Comparison of ENCODE assay signal across 7 mouse cellular contexts in genomic region chr13:100015937-100016336, GRCm38 (mm10). TPM values are rescaled to one million over a fixed set of nuclear protein-coding genes. Genes with fewer than 3 reads are reported as not detected.
DNase-seq lines count a peak whose midpoint lies in the region; ATAC-seq and TF ChIP-seq lines count a peak whose summit lies in the region.

No protein-coding gene starts in this region.

- ATAC-seq in lung, embryonic 16.5 days (ENCODE audit: low read depth), result peak; percentile 24
- peak; percentile 3; the same call in 1 of the 2 replicates for ATAC-seq in embryonic facial prominence, embryonic 15.5 days (ENCODE audit: insufficient number of reproducible peaks, low FRiP score, low TSS enrichment, low read depth)
- ATAC-seq in intestine, postnatal 0 days, result no peak
- peak; percentile 39 for ATAC-seq in neural tube, embryonic 14.5 days (ENCODE audit: low read depth)
- no peak for ATAC-seq in monocyte, adult 5-6 weeks (replicated peaks; ENCODE audit: insufficient number of reproducible peaks, low FRiP score, low TSS enrichment, poor library complexity, severe bottlenecking)

- H3K4me1 ChIP-seq in lung, embryonic 16.5 days (replicated peaks; ENCODE audit: control insufficient read depth, insufficient read depth, low read length), result peaks cover 6% of the 10 kb centered on the region; the same call in 1 of the 2 replicates
- H3K4me1 ChIP-seq in embryonic facial prominence, embryonic 15.5 days, result peaks cover 17% of the 10 kb centered on the region
- H3K4me1 ChIP-seq in intestine, postnatal 0 days (replicated peaks; ENCODE audit: control insufficient read depth, insufficient read depth, low read length), result 0 out of 2 replicates have a peak, but pooled peaks cover 7% of the 10 kb centered on the region
- peaks cover 10% of the 10 kb centered on the region; the same call in 1 of the 2 replicates for H3K4me1 ChIP-seq in neural tube, embryonic 14.5 days (ENCODE audit: control insufficient read depth, insufficient read depth, low read length)

- H3K27me3 ChIP-seq in lung, embryonic 16.5 days (ENCODE audit: control insufficient read depth, insufficient read depth, low read depth, low read length), result no peaks in the 10 kb centered on the region
- H3K27me3 ChIP-seq in embryonic facial prominence, embryonic 15.5 days, result no peaks in the 10 kb centered on the region
- H3K27me3 ChIP-seq in intestine, postnatal 0 days (replicated peaks; ENCODE audit: control insufficient read depth, insufficient read depth, low read length), result no peaks in the 10 kb centered on the region
- no peaks in the 10 kb centered on the region for H3K27me3 ChIP-seq in neural tube, embryonic 14.5 days (ENCODE audit: control insufficient read depth, insufficient read depth, low read length)

- H3K4me2 ChIP-seq in lung, embryonic 16.5 days (ENCODE audit: low read depth, low read length), result peak overlapping the region; percentile 94
- H3K4me2 ChIP-seq in embryonic facial prominence, embryonic 15.5 days (replicated peaks), result peak overlapping the region; percentile 86
- H3K4me2 ChIP-seq in intestine, postnatal 0 days (replicated peaks; ENCODE audit: low read depth), result peak overlapping the region; percentile 83
- H3K4me2 ChIP-seq in neural tube, embryonic 14.5 days (ENCODE audit: low read depth, low read length), result peak overlapping the region; percentile 89

- no peak for TF ChIP-seq CTCF in intestine, postnatal 0 days (IDR thresholded peaks at IDR 0.05; ENCODE audit: low read depth)

- peak overlapping the region; percentile 49 for H3K27ac ChIP-seq in lung, embryonic 16.5 days (ENCODE audit: low read length)
- H3K27ac ChIP-seq in embryonic facial prominence, embryonic 15.5 days (replicated peaks), result peak overlapping the region; percentile 76
- H3K27ac ChIP-seq in intestine, postnatal 0 days (ENCODE audit: low read depth, low read length), result no peak overlapping the region
- H3K27ac ChIP-seq in neural tube, embryonic 14.5 days (ENCODE audit: low read depth, low read length), result peak overlapping the region; percentile 64

- peak overlapping the region; percentile 86 for H3K4me3 ChIP-seq in lung, embryonic 16.5 days (ENCODE audit: low read length)
- H3K4me3 ChIP-seq in embryonic facial prominence, embryonic 15.5 days (replicated peaks), result peak overlapping the region; percentile 64
- peak overlapping the region; percentile 58 for H3K4me3 ChIP-seq in intestine, postnatal 0 days (ENCODE audit: low read depth, low read length)
- peak overlapping the region; percentile 65 for H3K4me3 ChIP-seq in neural tube, embryonic 14.5 days (ENCODE audit: low read depth, low read length)

- H3K36me3 ChIP-seq in lung, embryonic 16.5 days (ENCODE audit: control insufficient read depth, insufficient read depth, low read length), result no peaks in the 10 kb centered on the region
- peaks cover 6% of the 10 kb centered on the region; the same call in 1 of the 2 replicates for H3K36me3 ChIP-seq in embryonic facial prominence, embryonic 15.5 days
- 0 out of 2 replicates have a peak, but pooled peaks cover 7% of the 10 kb centered on the region for H3K36me3 ChIP-seq in intestine, postnatal 0 days (ENCODE audit: control insufficient read depth, insufficient read depth)
- peaks cover 6% of the 10 kb centered on the region; the same call in 1 of the 2 replicates for H3K36me3 ChIP-seq in neural tube, embryonic 14.5 days (ENCODE audit: control insufficient read depth, insufficient read depth, low read length)

- no peak for DNase-seq in lung, postnatal 36 days
- DNase-seq in retina, embryonic 14.5 days (ENCODE audit: low spot score), result no peak

- WGBS in lung, embryonic 16.5 days, result 5% methylated on average over 8 of the region's 8 CpGs
- 5% methylated on average over 8 of the region's 8 CpGs for WGBS in embryonic facial prominence, embryonic 15.5 days
- 5% methylated on average over 8 of the region's 8 CpGs for WGBS in intestine, postnatal 0 days
- 13% methylated on average over 8 of the region's 8 CpGs for WGBS in neural tube, embryonic 14.5 days

- no peaks in the 10 kb centered on the region for H3K9me3 ChIP-seq in lung, embryonic 16.5 days (ENCODE audit: control insufficient read depth, low read length)
- no peaks in the 10 kb centered on the region for H3K9me3 ChIP-seq in embryonic facial prominence, embryonic 15.5 days (replicated peaks)
- no peaks in the 10 kb centered on the region for H3K9me3 ChIP-seq in intestine, postnatal 0 days (ENCODE audit: control insufficient read depth)
- no peaks in the 10 kb centered on the region for H3K9me3 ChIP-seq in neural tube, embryonic 14.5 days (ENCODE audit: control insufficient read depth, low read length)

- H3K9ac ChIP-seq in lung, embryonic 16.5 days (ENCODE audit: low read length), result peak overlapping the region; percentile 75
- peak overlapping the region; percentile 37 for H3K9ac ChIP-seq in embryonic facial prominence, embryonic 15.5 days
- peak overlapping the region; percentile 38; the same call in 1 of the 2 replicates for H3K9ac ChIP-seq in intestine, postnatal 0 days (ENCODE audit: low read depth, low read length)
- H3K9ac ChIP-seq in neural tube, embryonic 14.5 days (replicated peaks; ENCODE audit: low read depth, low read length), result peak overlapping the region; percentile 77

RNA-seq across cellular contexts. Expression of gene Mccc2, which starts 0.5 kb away (rescaled TPM):
- polyA plus RNA-seq in lung, embryonic 16.5 days (2015; fragmentation: Nextera tagmentation; extraction: Ambion mirVana), result 43.9 and 44.3 TPM in 2 replicates
- polyA plus RNA-seq in embryonic facial prominence, embryonic 15.5 days (2015; fragmentation: Nextera tagmentation; extraction: Ambion mirVana), result 36.5 and 38.4 TPM in 2 replicates
- 13.2 and 13.3 TPM in 2 replicates for polyA plus RNA-seq in intestine, postnatal 0 days (2015; fragmentation: Nextera tagmentation; extraction: Ambion mirVana)
- 37.2 and 44.0 TPM in 2 replicates for polyA plus RNA-seq in neural tube, embryonic 14.5 days (2014; fragmentation: Nextera tagmentation; extraction: Ambion mirVana)
- 20.6 to 46.9 TPM (median 27.7 TPM) in 3 replicates for total RNA-seq in monocyte, adult 5-6 weeks (2017)

Comparison
In these comparisons a context has a peak if more than half of its experiments do, and no peak if none do; other contexts are left out.
1. ATAC-seq: peak in lung, embryonic 16.5 days (single experiment), embryonic facial prominence, embryonic 15.5 days (single experiment) and neural tube, embryonic 14.5 days (single experiment); none in intestine, postnatal 0 days (single experiment) and monocyte, adult 5-6 weeks (single experiment).
2. Peak in every context shown above with its lines, with median percentiles within 50 percentile points of each other: H3K4me2 ChIP-seq, H3K4me3 ChIP-seq and H3K9ac ChIP-seq.